Mouse (Mus musculus) erythroblast, embryonic 14.5 days (primary cell): Measurements from ENCODE around the gene Map4. TPM values are rescaled to one million over a fixed set of nuclear protein-coding genes. Genes with fewer than 3 reads are reported as not detected.

ENCODE experiments used
- H3K27me3 ChIP-seq: 2 replicates; pipeline ENCODE4 v1.6.1; 2012; ENCODE audit warnings: inconsistent platforms; ENCODE audit not compliant: control insufficient read depth
- H3K36me3 ChIP-seq: 2 replicates; pipeline ENCODE4 v1.6.1; 2012; ENCODE audit warnings: mild to moderate bottlenecking, inconsistent platforms; ENCODE audit not compliant: control insufficient read depth
- H3K4me1 ChIP-seq: 2 replicates; pipeline ENCODE4 v1.6.1; 2012; ENCODE audit warnings: inconsistent platforms; ENCODE audit not compliant: control insufficient read depth
- H3K4me3 ChIP-seq: replicated peaks from 2 replicates; pipeline ENCODE3; 2012; ENCODE audit warnings: moderate library complexity, mild to moderate bottlenecking, inconsistent platforms
- H3K9me3 ChIP-seq: 2 replicates; pipeline ENCODE4 v1.6.1; 2012; ENCODE audit warnings: low read length, inconsistent platforms, mixed read lengths; ENCODE audit not compliant: control insufficient read depth
- GATA1 ChIP-seq: IDR thresholded peaks from 2 replicates; pipeline ENCODE4 v1.6.1; 2012; ENCODE audit warnings: low read length, inconsistent platforms, mixed read lengths
- TAL1 ChIP-seq: IDR thresholded peaks from 3 replicates; pipeline ENCODE4 v1.6.1; 2012; ENCODE audit warnings: low read length, inconsistent platforms, mixed read lengths
- polyA plus RNA-seq: library from polyadenylated mRNA; stranded (reverse); fragments of >175 nt; gene quantifications from 2 replicates; pipeline ENCODE4 v1.2.3, GENCODE M21; 2012

Gene Map4
- polyA plus RNA-seq, 1 experiment: 0.61 TPM

- Histone ChIP-seq H3K4me3 (no peak overlapping the region), H3K36me3 (no peaks in the 10 kb centered on the region; the same call in 1 of the 2 replicates), H3K9me3 (no peaks in the 10 kb centered on the region), H3K27me3 (no peaks in the 10 kb centered on the region), H3K4me1 (no peaks in the 10 kb centered on the region)
- TF ChIP-seq GATA1: no peak
- TF ChIP-seq TAL1: no peak
Observed at GRCm38 (mm10) chr9:110051869-110052661, 120.8 kb downstream of the Map4 start.

GRCm38 (mm10) chr9:110052951-110053304, 121.7 kb downstream of the Map4 start:
- Histone ChIP-seq H3K27me3 (no peaks in the 10 kb centered on the region), H3K9me3 (no peaks in the 10 kb centered on the region), H3K4me3 (no peak overlapping the region), H3K4me1 (no peaks in the 10 kb centered on the region), H3K36me3 (no peaks in the 10 kb centered on the region; the same call in 1 of the 2 replicates)
- TF ChIP-seq TAL1 (no peak), GATA1 (no peak)

GRCm38 (mm10) chr9:110053305-110054079, 122.2 kb downstream of the Map4 start:
- Histone ChIP-seq H3K36me3 (no peaks in the 10 kb centered on the region; the same call in 1 of the 2 replicates), H3K27me3 (no peaks in the 10 kb centered on the region), H3K4me1 (no peaks in the 10 kb centered on the region), H3K9me3 (no peaks in the 10 kb centered on the region), H3K4me3 (no peak overlapping the region)
- TF ChIP-seq GATA1 (no peak), TAL1 (no peak)

GRCm38 (mm10) chr9:110054080-110054421, 122.8 kb downstream of the Map4 start:
- Histone ChIP-seq H3K4me3 (no peak overlapping the region), H3K9me3 (no peaks in the 10 kb centered on the region), H3K36me3 (no peaks in the 10 kb centered on the region; the same call in 1 of the 2 replicates), H3K27me3 (no peaks in the 10 kb centered on the region), H3K4me1 (no peaks in the 10 kb centered on the region)
- TF ChIP-seq GATA1 (no peak), TAL1 (no peak)

GRCm38 (mm10) chr9:110054781-110055180, 123.5 kb downstream of the Map4 start:
- H3K27me3 ChIP-seq: no peaks in the 10 kb centered on the region
- H3K9me3 ChIP-seq: no peaks in the 10 kb centered on the region
- H3K4me3 ChIP-seq: no peak overlapping the region
- H3K36me3 ChIP-seq: no peaks in the 10 kb centered on the region; the same call in 1 of the 2 replicates
- no peaks in the 10 kb centered on the region for H3K4me1 ChIP-seq
- TF ChIP-seq TAL1 (no peak), GATA1 (no peak)

- Histone ChIP-seq H3K4me3 (no peak overlapping the region), H3K4me1 (no peaks in the 10 kb centered on the region), H3K36me3 (no peaks in the 10 kb centered on the region; the same call in 1 of the 2 replicates), H3K9me3 (no peaks in the 10 kb centered on the region), H3K27me3 (no peaks in the 10 kb centered on the region)
- TF ChIP-seq TAL1 (no peak), GATA1 (no peak)
Observed at GRCm38 (mm10) chr9:110057200-110057599, 125.9 kb downstream of the Map4 start.

- no peaks in the 10 kb centered on the region for H3K9me3 ChIP-seq
- no peak overlapping the region for H3K4me3 ChIP-seq
- no peaks in the 10 kb centered on the region for H3K4me1 ChIP-seq
- H3K27me3 ChIP-seq: no peaks in the 10 kb centered on the region
- H3K36me3 ChIP-seq: no peaks in the 10 kb centered on the region; the same call in 1 of the 2 replicates
- TF ChIP-seq GATA1 (no peak), TAL1 (no peak)
Observed at GRCm38 (mm10) chr9:110060761-110061160, 129.5 kb downstream of the Map4 start.

- Histone ChIP-seq H3K4me1 (no peaks in the 10 kb centered on the region), H3K27me3 (no peaks in the 10 kb centered on the region)
- no peak for TF ChIP-seq TAL1
- TF ChIP-seq GATA1: no peak
Observed at GRCm38 (mm10) chr9:110062405-110062804, 131.1 kb downstream of the Map4 start.

GRCm38 (mm10) chr9:110062861-110063260, 131.6 kb downstream of the Map4 start:
- Histone ChIP-seq H3K4me3 (no peak overlapping the region), H3K9me3 (no peaks in the 10 kb centered on the region), H3K4me1 (no peaks in the 10 kb centered on the region), H3K36me3 (no peaks in the 10 kb centered on the region; the same call in 1 of the 2 replicates), H3K27me3 (no peaks in the 10 kb centered on the region)
- no peak for TF ChIP-seq GATA1
- no peak for TF ChIP-seq TAL1

More at GRCm38 (mm10) chr9:110062405-110062804, 131.1 kb downstream of the Map4 start:
- no peaks in the 10 kb centered on the region for H3K9me3 ChIP-seq
- no peak overlapping the region for H3K4me3 ChIP-seq
- H3K36me3 ChIP-seq: no peaks in the 10 kb centered on the region; the same call in 1 of the 2 replicates

- Histone ChIP-seq H3K9me3 (no peaks in the 10 kb centered on the region), H3K4me1 (no peaks in the 10 kb centered on the region), H3K27me3 (no peaks in the 10 kb centered on the region), H3K36me3 (peaks cover 3% of the 10 kb centered on the region; the same call in 1 of the 2 replicates), H3K4me3 (no peak overlapping the region)
- no peak for TF ChIP-seq GATA1
- no peak for TF ChIP-seq TAL1
Observed at GRCm38 (mm10) chr9:110064641-110065040, 133.4 kb downstream of the Map4 start.
